Mouse (Mus musculus) forebrain, embryonic 10.5 days (tissue): ENCODE results near the gene Tcf7l1. TPM values are rescaled to one million over a fixed set of nuclear protein-coding genes. Genes with fewer than 3 reads are reported as not detected.

ENCODE experiments used
- DNase-seq: peaks from one replicate; pipeline ENCODE4 v3.0.0-alpha.2; 2017; ENCODE audit warnings: low spot score; ENCODE audit errors: extremely low spot score
- H3K27ac ChIP-seq: fragments of 300-500 bp; sonication (generic); 2 replicates; pipeline ENCODE4 v1.5.1; 2016; ENCODE audit warnings: mild to moderate bottlenecking
- H3K27me3 ChIP-seq: fragments of 300-500 bp; sonication (generic); 2 replicates; pipeline ENCODE4 v1.6.1; 2016; ENCODE audit warnings: mild to moderate bottlenecking; ENCODE audit not compliant: poor library complexity, severe bottlenecking
- H3K36me3 ChIP-seq: fragments of 300-500 bp; sonication (generic); replicated peaks from 2 replicates; pipeline ENCODE4 v1.6.1; 2016; ENCODE audit warnings: mild to moderate bottlenecking, moderate library complexity
- H3K4me1 ChIP-seq: fragments of 300-500 bp; sonication (generic); 2 replicates; pipeline ENCODE4 v1.6.1; 2016
- H3K4me3 ChIP-seq: fragments of 300-500 bp; sonication (generic); 2 replicates; pipeline ENCODE4 v1.5.1; 2016; ENCODE audit warnings: mild to moderate bottlenecking, moderate library complexity
- H3K9me3 ChIP-seq: fragments of 300-500 bp; sonication (generic); 2 replicates; pipeline ENCODE4 v1.6.1; 2016; ENCODE audit warnings: mild to moderate bottlenecking, moderate library complexity
- WGBS: fragments of 180-500 bp; shearing (Covaris S2); methylation state at CpG from one replicate; pipeline ENCODE4 v1.1.7; 2016; 5-methylcytosine and 5-hydroxymethylcytosine counted together
- polyA plus RNA-seq: library from polyadenylated mRNA; unstranded; fragments of >200 nt; fragmentation: Nextera tagmentation; extraction: Ambion mirVana; gene quantifications from 2 replicates; pipeline ENCODE4 v1.2.1, GENCODE M21; 2016

Gene Tcf7l1
- polyA plus RNA-seq, 1 experiment from 2014 or later: 33.8 TPM

DNA sequence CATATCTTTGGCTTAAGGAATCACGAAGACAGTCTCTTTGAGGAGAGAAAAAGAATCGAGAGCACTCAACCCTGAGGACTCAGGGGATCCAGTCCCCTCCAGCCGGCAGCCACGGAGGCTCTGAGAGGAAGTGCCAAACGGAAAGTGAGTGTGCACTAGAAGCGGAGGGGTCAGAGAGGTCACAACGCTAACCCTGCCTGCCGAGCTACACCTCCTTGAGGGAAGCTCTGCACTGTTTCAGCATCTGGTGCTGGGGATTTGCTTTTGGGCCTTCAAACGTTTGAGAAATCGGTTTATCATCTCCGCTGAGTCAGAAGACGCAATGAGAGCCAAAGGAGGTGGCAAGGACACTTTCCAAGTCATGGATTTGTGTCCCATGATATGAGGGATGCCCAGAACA, 53.8 kb downstream of the Tcf7l1 start:
- no peak for DNase-seq
- no peaks in the 10 kb centered on the region for H3K27me3 ChIP-seq

DNA sequence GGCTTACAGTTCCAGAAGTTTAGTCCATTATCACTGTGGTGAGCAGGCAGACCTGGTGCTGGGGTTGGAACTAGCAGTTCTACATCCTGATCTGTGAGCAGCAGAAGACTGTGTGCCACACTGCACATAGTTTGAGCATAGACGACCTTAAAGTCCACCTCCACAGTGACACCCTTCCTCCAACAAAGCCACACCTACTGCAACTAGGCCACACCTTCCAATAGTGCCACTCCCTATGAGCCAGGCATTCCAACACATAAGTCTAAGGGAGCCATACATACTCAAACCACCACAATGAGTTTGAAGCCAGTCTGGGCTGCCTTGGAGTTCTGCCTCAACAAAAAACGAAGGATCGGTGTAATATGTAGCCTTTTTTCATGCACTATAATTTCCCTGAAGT, 55.7 kb downstream of the Tcf7l1 start:
- H3K27ac ChIP-seq: no peak overlapping the region
- DNase-seq: no peak
- no peak overlapping the region for H3K4me3 ChIP-seq
- 93% methylated on average over 3 of the region's 3 CpGs for WGBS
- H3K36me3 ChIP-seq: peaks cover 46% of the 10 kb centered on the region
- peaks cover 71% of the 10 kb centered on the region for H3K4me1 ChIP-seq
- H3K27me3 ChIP-seq: no peaks in the 10 kb centered on the region
- peaks cover 8% of the 10 kb centered on the region; the same call in 1 of the 2 replicates for H3K9me3 ChIP-seq

More for the DNA sequence above, 53.8 kb downstream of the Tcf7l1 start:
- WGBS: 48% methylated on average over 12 of the region's 12 CpGs
- H3K4me1 ChIP-seq: peaks cover 53% of the 10 kb centered on the region
- 0 out of 2 replicates have a peak overlapping the region, but pooled peaks have one; percentile 20 for H3K27ac ChIP-seq
- H3K4me3 ChIP-seq: no peak overlapping the region
- H3K36me3 ChIP-seq: peaks cover 62% of the 10 kb centered on the region
- H3K9me3 ChIP-seq: peaks cover 8% of the 10 kb centered on the region; the same call in 1 of the 2 replicates

DNA sequence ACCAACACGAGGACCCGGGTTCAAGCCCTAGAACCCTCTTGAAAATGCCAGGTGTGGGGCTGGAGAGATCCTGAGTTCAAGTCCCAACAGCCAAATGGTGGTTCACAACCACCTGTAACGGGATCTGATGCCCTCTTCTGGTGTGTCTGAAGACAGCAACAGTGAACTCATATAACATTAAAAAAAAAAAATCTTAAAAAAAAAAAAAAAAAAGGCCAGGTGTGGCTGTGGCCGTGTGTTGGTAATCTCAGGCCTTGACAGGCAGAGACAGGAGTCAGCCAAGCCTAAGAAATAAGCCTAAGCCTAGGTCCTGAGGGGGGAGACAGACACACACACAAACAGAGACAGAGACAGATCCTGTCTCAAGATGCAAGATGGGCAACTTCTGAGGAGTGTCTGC, 56.9 kb downstream of the Tcf7l1 start:
- H3K27me3 ChIP-seq: no peaks in the 10 kb centered on the region
- peak overlapping the region; percentile 44; the same call in 1 of the 2 replicates for H3K27ac ChIP-seq
- DNase-seq: no peak
- 82% methylated on average over 4 of the region's 4 CpGs for WGBS
- H3K4me3 ChIP-seq: no peak overlapping the region
- H3K9me3 ChIP-seq: peaks cover 8% of the 10 kb centered on the region; the same call in 1 of the 2 replicates
- peaks cover 34% of the 10 kb centered on the region for H3K36me3 ChIP-seq
- H3K4me1 ChIP-seq: peaks cover 83% of the 10 kb centered on the region

DNA sequence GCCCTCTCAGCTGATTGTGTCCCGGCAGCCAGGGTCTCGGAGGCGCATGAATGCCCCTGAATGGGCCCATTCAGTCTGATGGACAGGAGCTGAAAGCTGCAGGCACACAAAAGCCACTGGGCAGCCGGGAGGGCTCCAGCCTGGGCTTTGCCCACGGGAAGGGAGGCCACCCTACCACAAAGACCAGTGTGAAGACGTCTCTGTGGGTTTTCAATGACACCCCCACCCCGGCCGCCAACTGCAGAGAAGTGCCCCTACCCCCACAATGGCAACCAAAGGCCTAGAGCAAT, 58.5 kb downstream of the Tcf7l1 start:
- 5% methylated on average over 8 of the region's 8 CpGs for WGBS
- H3K4me3 ChIP-seq: peak overlapping the region; percentile 33
- peak; percentile 85 for DNase-seq
- H3K27me3 ChIP-seq: no peaks in the 10 kb centered on the region
- H3K4me1 ChIP-seq: peaks cover 73% of the 10 kb centered on the region
- H3K27ac ChIP-seq: peak overlapping the region; percentile 86
- H3K36me3 ChIP-seq: peaks cover 20% of the 10 kb centered on the region
- peaks cover 8% of the 10 kb centered on the region; the same call in 1 of the 2 replicates for H3K9me3 ChIP-seq

DNA sequence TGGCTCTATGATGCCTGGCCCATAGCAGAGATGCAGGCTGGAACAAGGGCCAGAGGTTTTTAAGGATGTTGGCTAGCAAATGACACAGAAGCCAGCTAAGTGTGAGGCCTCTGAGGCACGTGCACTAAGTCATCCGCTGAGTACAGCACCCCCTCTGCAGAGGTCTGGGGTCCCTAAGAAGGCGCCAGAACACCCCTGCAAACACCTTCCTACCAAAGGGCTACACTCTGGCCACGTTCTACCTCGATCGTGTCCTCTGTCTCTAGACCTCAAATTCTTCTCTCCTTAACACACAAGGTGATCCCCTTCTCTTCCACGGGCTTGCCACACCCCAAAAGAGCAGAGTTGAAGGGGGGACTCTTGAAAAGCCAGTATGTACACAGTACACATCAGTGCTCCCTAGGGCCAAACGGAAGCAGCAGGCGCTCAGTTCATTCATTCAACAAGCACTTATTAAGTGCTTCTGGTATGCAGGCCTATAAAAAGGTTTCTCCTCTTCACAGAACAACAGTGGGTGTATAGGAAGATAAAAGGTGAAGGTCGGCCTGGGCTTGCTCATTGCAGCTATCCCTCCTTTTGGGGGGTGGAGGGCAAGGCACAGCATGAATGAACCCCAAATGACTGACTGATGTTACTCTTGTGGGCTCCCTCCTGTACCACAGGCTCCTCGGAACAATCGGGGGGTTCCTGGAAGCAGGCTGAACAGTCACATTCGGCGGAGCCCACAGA, 59.1 kb downstream of the Tcf7l1 start:
- peaks cover 8% of the 10 kb centered on the region; the same call in 1 of the 2 replicates for H3K9me3 ChIP-seq
- 30% methylated on average over 14 of the region's 14 CpGs for WGBS
- peaks cover 17% of the 10 kb centered on the region for H3K36me3 ChIP-seq
- H3K27ac ChIP-seq: peak overlapping the region; percentile 86
- H3K4me3 ChIP-seq: peak overlapping the region; percentile 33
- no peaks in the 10 kb centered on the region for H3K27me3 ChIP-seq
- H3K4me1 ChIP-seq: peaks cover 73% of the 10 kb centered on the region
- DNase-seq: no peak

DNA sequence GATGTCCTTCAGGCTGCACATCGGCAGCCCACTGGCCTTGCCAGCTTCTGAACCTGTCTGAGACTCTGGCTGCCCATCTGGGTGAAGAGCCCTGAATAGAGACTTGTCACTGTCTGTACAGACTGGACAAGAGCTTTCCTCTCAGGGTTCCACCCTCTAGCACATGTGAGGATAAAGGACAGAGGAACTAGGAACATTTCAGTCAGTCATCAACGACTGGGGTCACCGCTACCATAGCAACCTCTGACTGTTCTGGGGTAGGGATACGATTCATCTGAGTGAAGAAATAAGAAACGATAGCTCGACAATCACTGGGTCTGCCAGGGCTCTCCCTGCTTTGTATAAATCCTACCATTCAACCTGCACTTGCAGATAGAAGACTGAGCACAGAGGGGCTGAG, 61.2 kb downstream of the Tcf7l1 start:
- H3K4me1 ChIP-seq: peaks cover 83% of the 10 kb centered on the region
- no peak for DNase-seq
- peaks cover 2% of the 10 kb centered on the region; the same call in 1 of the 2 replicates for H3K9me3 ChIP-seq
- no peak overlapping the region for H3K4me3 ChIP-seq
- H3K27me3 ChIP-seq: no peaks in the 10 kb centered on the region
- H3K36me3 ChIP-seq: peaks cover 7% of the 10 kb centered on the region
- peak overlapping the region; percentile 76 for H3K27ac ChIP-seq
- 47% methylated on average over 6 of the region's 6 CpGs for WGBS

DNA sequence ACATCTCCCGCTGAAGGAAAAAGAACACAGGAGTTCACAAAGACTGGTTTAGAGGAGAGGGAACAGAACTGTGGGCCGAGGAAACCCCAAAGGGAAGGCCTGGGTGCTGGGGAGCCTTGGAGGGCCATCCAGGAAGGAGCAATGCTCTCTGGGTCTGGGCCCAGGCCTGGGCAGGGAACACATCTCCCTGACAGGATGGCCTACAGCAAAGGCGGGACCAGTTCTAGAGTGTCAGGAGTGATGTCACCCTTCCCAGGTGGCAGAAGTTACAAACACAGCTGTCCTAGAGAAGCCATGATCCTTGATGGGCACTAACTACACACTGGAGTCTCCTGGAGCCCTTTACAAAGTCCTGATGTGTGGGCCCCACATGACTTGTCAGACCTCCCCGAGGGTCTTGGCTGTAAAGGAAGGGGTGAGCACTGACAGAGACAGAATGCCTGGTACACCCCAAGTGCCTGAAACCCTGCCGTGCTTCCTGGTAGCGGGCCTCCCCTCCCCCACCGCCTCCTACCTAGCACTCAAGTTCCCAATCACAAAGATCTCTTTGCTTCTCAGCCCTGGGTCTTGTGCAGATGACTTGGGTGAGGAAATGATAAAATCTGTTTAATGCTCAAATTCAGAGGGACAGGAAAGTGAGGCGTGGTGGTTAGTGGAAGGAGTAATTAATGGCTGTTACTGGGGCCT, 64.4 kb downstream of the Tcf7l1 start:
- Histone ChIP-seq H3K4me3 (no peak overlapping the region), H3K27me3 (no peaks in the 10 kb centered on the region), H3K27ac (peak overlapping the region; percentile 60), H3K9me3 (no peaks in the 10 kb centered on the region), H3K36me3 (peaks cover 7% of the 10 kb centered on the region; the same call in 1 of the 2 replicates), H3K4me1 (peaks cover 75% of the 10 kb centered on the region)
- 71% methylated on average over 8 of the region's 8 CpGs for WGBS
- DNase-seq: no peak

DNA sequence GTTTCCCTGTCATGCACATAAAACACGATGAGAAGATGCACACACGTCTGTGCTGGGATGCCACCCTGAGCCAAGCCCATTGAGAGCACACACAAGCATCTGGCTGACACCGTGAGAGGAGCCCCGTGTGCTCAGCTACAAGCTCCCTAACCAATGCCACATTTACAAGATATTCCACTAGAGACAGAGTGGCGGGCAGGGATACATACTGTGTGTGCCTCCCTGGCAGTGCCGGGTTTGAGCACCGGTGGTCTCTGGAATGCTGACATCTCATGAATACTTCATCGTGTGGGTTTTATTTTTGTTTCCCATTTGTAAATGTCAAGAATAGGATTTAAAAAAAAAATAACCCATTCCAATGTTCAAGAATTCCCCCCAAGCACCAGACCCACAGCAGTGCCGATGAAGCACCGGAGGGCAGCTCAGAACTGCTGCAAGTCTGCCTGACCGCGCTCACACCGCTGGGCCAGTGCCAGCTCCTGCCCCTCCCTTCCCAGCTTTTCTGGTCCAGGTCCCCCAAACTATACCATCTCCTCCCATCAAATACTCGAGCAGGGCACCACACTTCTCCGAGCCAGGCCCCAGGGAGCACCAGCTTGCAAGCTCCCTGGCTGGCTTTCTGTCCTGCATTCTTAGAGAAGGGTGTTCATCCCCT, 65.2 kb downstream of the Tcf7l1 start:
- H3K9me3 ChIP-seq: no peaks in the 10 kb centered on the region
- peak overlapping the region; percentile 60 for H3K27ac ChIP-seq
- H3K4me1 ChIP-seq: peaks cover 69% of the 10 kb centered on the region
- 86% methylated on average over 15 of the region's 15 CpGs for WGBS
- no peaks in the 10 kb centered on the region for H3K27me3 ChIP-seq
- peaks cover 7% of the 10 kb centered on the region; the same call in 1 of the 2 replicates for H3K36me3 ChIP-seq
- DNase-seq: no peak
- no peak overlapping the region for H3K4me3 ChIP-seq

DNA sequence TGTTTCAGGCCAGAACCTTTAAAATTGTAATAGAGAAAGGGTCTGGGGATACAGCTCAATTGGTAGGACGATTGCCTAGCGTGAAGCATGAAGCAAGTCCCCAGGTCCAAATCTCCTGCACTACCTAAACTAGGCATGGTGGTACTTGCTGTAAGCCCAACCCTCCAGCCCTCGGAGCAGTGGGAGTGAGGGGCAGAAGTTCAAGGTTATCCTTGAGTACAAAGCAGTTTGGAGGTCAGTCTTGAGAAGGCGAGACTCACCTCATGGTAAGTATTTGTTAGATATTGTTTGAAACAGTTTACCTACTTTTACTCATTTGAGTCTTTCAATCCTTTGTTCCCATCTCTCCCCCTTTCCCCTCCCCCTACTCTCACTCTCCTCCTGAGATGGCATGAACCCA, 65.9 kb downstream of the Tcf7l1 start:
- peaks cover 10% of the 10 kb centered on the region for H3K36me3 ChIP-seq

DNA sequence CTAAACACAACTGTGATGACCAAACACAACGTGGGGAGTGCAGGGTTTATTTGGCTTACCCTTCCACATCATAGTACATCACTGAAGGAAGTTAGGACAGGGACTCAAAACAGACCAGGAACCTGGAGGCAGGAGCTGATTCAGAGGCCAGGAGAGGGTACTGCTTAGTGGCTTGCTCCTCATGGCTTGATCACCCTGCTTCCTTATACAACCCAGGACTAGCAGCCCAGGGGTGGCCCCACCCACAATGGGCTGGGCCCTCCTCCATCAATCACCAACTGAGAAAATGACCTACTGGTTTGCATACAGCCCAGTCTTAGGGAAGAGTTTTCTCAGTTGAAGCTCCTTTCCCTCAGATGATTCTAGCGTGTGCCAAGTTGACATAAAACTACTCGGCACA, 68.2 kb downstream of the Tcf7l1 start:
- peaks cover 52% of the 10 kb centered on the region for H3K4me1 ChIP-seq
- 92% methylated on average over 3 of the region's 3 CpGs for WGBS
- no peak for DNase-seq
- H3K4me3 ChIP-seq: no peak overlapping the region
- H3K9me3 ChIP-seq: 0 out of 2 replicates have a peak, but pooled peaks cover 7% of the 10 kb centered on the region
- H3K36me3 ChIP-seq: peaks cover 29% of the 10 kb centered on the region
- no peaks in the 10 kb centered on the region for H3K27me3 ChIP-seq
- H3K27ac ChIP-seq: no peak overlapping the region

More for the DNA sequence above, 65.9 kb downstream of the Tcf7l1 start:
- Histone ChIP-seq H3K4me3 (no peak overlapping the region), H3K4me1 (peaks cover 62% of the 10 kb centered on the region), H3K27me3 (no peaks in the 10 kb centered on the region), H3K9me3 (no peaks in the 10 kb centered on the region), H3K27ac (no peak overlapping the region)
- no peak for DNase-seq
- WGBS: 96% methylated on average over 4 of the region's 4 CpGs

DNA sequence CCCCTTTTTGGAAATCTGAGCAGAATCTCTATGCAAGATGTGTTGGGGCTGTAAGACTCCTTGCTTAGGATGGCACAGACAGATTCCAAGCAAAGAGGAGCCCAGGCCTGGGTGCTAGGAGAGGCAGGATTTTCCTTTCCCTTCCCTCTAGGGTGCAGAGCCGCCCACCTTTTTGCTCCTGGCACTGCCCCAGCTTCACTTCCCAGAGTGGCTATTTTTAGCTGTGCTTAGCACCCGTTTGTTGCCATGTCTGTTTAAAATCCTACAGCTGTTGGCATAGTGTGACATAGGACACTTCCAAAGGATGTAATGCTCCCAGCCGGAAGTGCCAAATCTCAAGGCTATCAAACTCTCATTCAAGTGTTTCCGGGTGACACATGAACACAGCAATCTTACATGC, 74.3 kb downstream of the Tcf7l1 start:
- Histone ChIP-seq H3K4me1 (peaks cover 56% of the 10 kb centered on the region), H3K27me3 (peaks cover 10% of the 10 kb centered on the region; the same call in 1 of the 2 replicates), H3K4me3 (no peak overlapping the region), H3K36me3 (peaks cover 22% of the 10 kb centered on the region), H3K9me3 (0 out of 2 replicates have a peak, but pooled peaks cover 7% of the 10 kb centered on the region), H3K27ac (peak overlapping the region; percentile 44)
- no peak for DNase-seq
- 86% methylated on average over 4 of the region's 4 CpGs for WGBS

DNA sequence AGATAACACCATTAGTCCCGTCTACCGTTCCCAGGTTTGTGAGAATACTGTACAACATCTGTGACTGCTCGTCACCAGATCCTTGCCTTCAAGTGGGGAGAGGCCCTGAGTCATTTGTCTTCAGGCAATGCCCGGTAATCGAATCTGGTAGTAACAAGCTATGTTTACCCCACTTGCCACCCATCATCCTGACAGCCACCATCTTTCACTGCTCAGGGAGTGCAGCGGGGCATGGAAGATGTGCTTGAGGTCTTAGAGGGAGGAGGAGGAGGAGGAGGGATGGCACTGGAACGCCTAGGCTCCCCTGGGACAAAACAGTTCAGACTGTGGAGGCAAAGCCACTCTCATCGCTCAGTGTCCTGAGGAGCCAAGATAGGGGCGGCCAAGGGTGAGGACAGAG, 74.8 kb downstream of the Tcf7l1 start:
- WGBS: 69% methylated on average over 9 of the region's 9 CpGs
- Histone ChIP-seq H3K27ac (peak overlapping the region; percentile 44), H3K4me1 (peaks cover 55% of the 10 kb centered on the region)

More for the DNA sequence above, 74.8 kb downstream of the Tcf7l1 start:
- no peak overlapping the region for H3K4me3 ChIP-seq
- no peak for DNase-seq
- H3K27me3 ChIP-seq: peaks cover 10% of the 10 kb centered on the region; the same call in 1 of the 2 replicates
- 0 out of 2 replicates have a peak, but pooled peaks cover 7% of the 10 kb centered on the region for H3K9me3 ChIP-seq
- H3K36me3 ChIP-seq: peaks cover 22% of the 10 kb centered on the region
